Mouse (Mus musculus): Measurements from ENCODE around the gene Zswim3. TPM values are rescaled to one million over a fixed set of nuclear protein-coding genes. Genes with fewer than 3 reads are reported as not detected.
A peak's percentile ranks its signal among the peaks of the same experiment; 100 is the strongest.

Gene Zswim3
- polyA plus RNA-seq, 1 experiment from 2014 or later: 7.5 TPM

- Histone ChIP-seq H3K27ac (peak overlapping the region; percentile 93), H3K4me1 (peaks cover 27% of the 10 kb centered on the region), H3K9ac (peak overlapping the region; percentile 80), H3K9me3 (no peaks in the 10 kb centered on the region), H3K4me3 (peak overlapping the region; percentile 63), H3K4me2 (peak overlapping the region; percentile 72), H3K27me3 (no peaks in the 10 kb centered on the region), H3K36me3 (peaks cover 12% of the 10 kb centered on the region; the same call in 1 of the 2 replicates)
- 6% methylated on average over 7 of the region's 7 CpGs for WGBS
- ATAC-seq (ENCODE audit: insufficient number of reproducible peaks, low FRiP score, low TSS enrichment, low read depth): no peak
These were observed 20.0 kb upstream of the Zswim3 start for GRCm38 (mm10) chr2:164784869-164785420.

DNA sequence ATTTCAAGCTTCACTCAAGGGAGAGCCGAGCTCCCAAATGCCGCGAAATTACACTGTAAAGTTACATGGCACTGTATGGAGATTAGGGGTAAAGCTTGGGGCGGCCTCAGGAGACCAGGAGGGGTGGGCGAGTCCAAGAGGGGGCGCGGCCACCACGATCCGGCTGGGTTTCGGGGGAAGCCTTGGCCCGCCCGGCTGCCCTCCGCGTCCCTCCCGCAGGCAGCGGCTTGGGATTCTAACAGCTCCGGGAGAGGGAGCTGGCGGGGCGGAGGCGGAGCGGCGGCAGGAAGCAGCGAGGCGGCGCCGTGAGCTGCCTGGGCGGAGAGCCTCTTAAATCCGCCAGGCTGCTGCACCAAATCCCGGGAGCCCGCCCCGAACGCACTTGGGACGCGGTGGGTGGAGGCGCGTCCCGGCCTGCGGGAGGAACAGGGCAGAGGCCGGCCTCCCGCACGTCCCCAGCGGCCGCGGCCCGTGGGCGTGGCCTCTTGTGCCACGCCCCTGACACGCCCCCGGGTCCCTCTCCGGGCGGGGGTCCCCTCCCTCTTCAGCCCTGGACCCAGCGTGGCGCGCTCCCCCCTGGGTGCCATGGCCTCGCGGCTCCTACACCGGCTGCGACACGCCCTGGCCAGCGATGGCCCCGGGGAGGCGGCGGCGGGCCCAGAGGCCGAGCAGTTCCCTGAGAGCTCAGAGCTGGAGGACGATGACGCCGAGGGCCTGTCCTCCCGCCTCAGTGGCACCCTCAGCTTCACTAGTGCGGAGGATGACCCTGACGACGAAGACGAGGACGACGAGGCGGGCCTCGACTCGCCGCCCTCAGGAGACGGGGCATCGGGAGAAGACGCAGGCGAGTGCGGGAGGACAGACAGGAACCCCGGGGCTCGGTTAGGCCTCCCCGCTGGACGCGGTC, 19.2 kb upstream of the Zswim3 start, which contains the start of gene Snx21:
Snx21 (plus strand) TSS at position 343 of the 907 bp plus-strand sequence.
- Histone ChIP-seq H3K4me3 (peak within 1 kb of the TSS; percentile 63), H3K4me2 (peak within 1 kb of the TSS; percentile 72), H3K9me3 (no peaks in the 10 kb centered on the region), H3K36me3 (peaks cover 13% of the 10 kb centered on the region; the same call in 1 of the 2 replicates), H3K27me3 (no peaks in the 10 kb centered on the region), H3K27ac (peak within 1 kb of the TSS; percentile 93), H3K4me1 (peaks cover 27% of the 10 kb centered on the region), H3K9ac (peak within 1 kb of the TSS; percentile 80)
- WGBS: under 1% methylated on average over 86 of the region's 89 CpGs
- peak; percentile 87 for ATAC-seq (ENCODE audit: insufficient number of reproducible peaks, low FRiP score, low TSS enrichment, low read depth)

DNA sequence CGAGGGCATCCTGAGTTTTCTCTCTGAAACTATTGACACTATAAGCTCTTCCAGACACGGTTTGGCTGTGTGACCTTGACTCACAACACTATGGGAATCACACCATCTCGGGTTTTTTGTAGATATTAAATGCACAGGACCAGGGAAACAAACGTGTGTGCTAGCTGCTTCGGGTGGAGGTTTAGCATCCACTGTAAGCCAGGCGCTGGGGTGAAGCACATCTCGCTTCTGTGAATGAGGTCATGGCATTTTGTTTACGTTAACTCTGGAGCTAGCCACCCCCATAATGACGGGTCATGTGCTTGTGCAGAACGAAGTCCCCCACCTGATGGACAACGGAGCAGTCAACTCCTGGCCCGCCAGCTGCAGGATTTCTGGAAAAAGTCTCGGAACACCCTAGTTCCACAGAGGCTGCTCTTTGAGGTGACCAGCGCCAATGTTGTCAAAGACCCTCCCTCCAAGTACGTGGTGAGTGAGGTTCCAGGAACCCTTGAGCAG, 18.5 kb upstream of the Zswim3 start:
- WGBS: 7% methylated on average over 15 of the region's 15 CpGs

GRCm38 (mm10) chr2:164787032-164787431, 17.9 kb upstream of the Zswim3 start:
- 87% methylated on average over 3 of the region's 3 CpGs for WGBS
- H3K4me3 ChIP-seq: peak overlapping the region; percentile 63

More for the DNA sequence above, 18.5 kb upstream of the Zswim3 start:
- H3K4me1 ChIP-seq: peaks cover 27% of the 10 kb centered on the region
- H3K9ac ChIP-seq: peak overlapping the region; percentile 80
- no peak for ATAC-seq (ENCODE audit: insufficient number of reproducible peaks, low FRiP score, low TSS enrichment, low read depth)
- H3K36me3 ChIP-seq: peaks cover 18% of the 10 kb centered on the region
- H3K4me2 ChIP-seq: peak overlapping the region; percentile 72
- no peaks in the 10 kb centered on the region for H3K27me3 ChIP-seq
- H3K4me3 ChIP-seq: peak overlapping the region; percentile 63
- peak overlapping the region; percentile 93 for H3K27ac ChIP-seq
- H3K9me3 ChIP-seq: no peaks in the 10 kb centered on the region

DNA sequence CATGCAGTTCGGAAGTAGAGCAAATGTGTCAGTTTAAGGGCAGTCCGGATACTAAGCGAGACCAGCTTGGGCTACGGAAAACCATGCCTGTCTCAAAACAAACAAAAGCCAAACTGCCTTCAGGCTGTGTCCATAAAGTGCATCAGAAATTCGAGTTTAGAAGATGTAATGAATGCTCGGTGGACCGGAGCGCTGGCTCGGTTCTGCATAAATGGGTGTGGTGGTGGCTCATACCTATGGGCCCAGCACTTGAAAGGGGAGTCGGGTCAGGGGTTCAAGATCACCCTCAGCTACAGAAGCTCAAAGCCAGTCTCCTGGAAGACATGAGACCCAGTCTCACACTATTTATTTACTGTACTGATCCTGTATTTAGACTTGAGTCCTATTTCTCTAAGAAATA, 17.1 kb upstream of the Zswim3 start:
- 79% methylated on average over 10 of the region's 10 CpGs for WGBS
- Histone ChIP-seq H3K27ac (no peak overlapping the region), H3K27me3 (no peaks in the 10 kb centered on the region), H3K36me3 (peaks cover 32% of the 10 kb centered on the region), H3K9ac (no peak overlapping the region), H3K4me1 (peaks cover 27% of the 10 kb centered on the region), H3K4me3 (no peak overlapping the region), H3K9me3 (no peaks in the 10 kb centered on the region), H3K4me2 (no peak overlapping the region)
- ATAC-seq (ENCODE audit: insufficient number of reproducible peaks, low FRiP score, low TSS enrichment, low read depth): no peak

More at GRCm38 (mm10) chr2:164787032-164787431, 17.9 kb upstream of the Zswim3 start:
- Histone ChIP-seq H3K4me1 (peaks cover 27% of the 10 kb centered on the region), H3K27me3 (no peaks in the 10 kb centered on the region), H3K27ac (peak overlapping the region; percentile 93), H3K9ac (peak overlapping the region; percentile 80; the same call in 1 of the 2 replicates), H3K36me3 (peaks cover 24% of the 10 kb centered on the region), H3K4me2 (peak overlapping the region; percentile 72), H3K9me3 (no peaks in the 10 kb centered on the region)
- no peak for ATAC-seq (ENCODE audit: insufficient number of reproducible peaks, low FRiP score, low TSS enrichment, low read depth)

GRCm38 (mm10) chr2:164788411-164788810, 16.5 kb upstream of the Zswim3 start:
- Histone ChIP-seq H3K27me3 (no peaks in the 10 kb centered on the region), H3K9me3 (no peaks in the 10 kb centered on the region), H3K4me3 (no peak overlapping the region), H3K9ac (no peak overlapping the region), H3K4me1 (peaks cover 27% of the 10 kb centered on the region), H3K4me2 (no peak overlapping the region), H3K36me3 (peaks cover 38% of the 10 kb centered on the region), H3K27ac (no peak overlapping the region)
- 65% methylated on average over 4 of the region's 4 CpGs for WGBS
- no peak for ATAC-seq (ENCODE audit: insufficient number of reproducible peaks, low FRiP score, low TSS enrichment, low read depth)

- no peaks in the 10 kb centered on the region for H3K27me3 ChIP-seq
- no peak overlapping the region for H3K27ac ChIP-seq
- no peak overlapping the region for H3K4me2 ChIP-seq
- 81% methylated on average over 4 of the region's 4 CpGs for WGBS
- H3K9ac ChIP-seq: no peak overlapping the region
- H3K9me3 ChIP-seq: no peaks in the 10 kb centered on the region
- peaks cover 55% of the 10 kb centered on the region for H3K36me3 ChIP-seq
- no peak for ATAC-seq (ENCODE audit: insufficient number of reproducible peaks, low FRiP score, low TSS enrichment, low read depth)
- no peak overlapping the region for H3K4me3 ChIP-seq
- peaks cover 20% of the 10 kb centered on the region for H3K4me1 ChIP-seq
These were observed 14.4 kb upstream of the Zswim3 start for GRCm38 (mm10) chr2:164790451-164790850.

GRCm38 (mm10) chr2:164791841-164792261, 13.0 kb upstream of the Zswim3 start:
- H3K4me1 ChIP-seq: peaks cover 17% of the 10 kb centered on the region
- H3K9me3 ChIP-seq: no peaks in the 10 kb centered on the region
- ATAC-seq (ENCODE audit: insufficient number of reproducible peaks, low FRiP score, low TSS enrichment, low read depth): no peak
- no peak overlapping the region for H3K27ac ChIP-seq
- peaks cover 69% of the 10 kb centered on the region for H3K36me3 ChIP-seq
- H3K27me3 ChIP-seq: no peaks in the 10 kb centered on the region
- no peak overlapping the region for H3K9ac ChIP-seq
- 86% methylated on average over 18 of the region's 18 CpGs for WGBS
- H3K4me2 ChIP-seq: no peak overlapping the region
- no peak overlapping the region for H3K4me3 ChIP-seq

GRCm38 (mm10) chr2:164792400-164793190, 12.3 kb upstream of the Zswim3 start:
- H3K4me3 ChIP-seq: no peak overlapping the region
- no peak overlapping the region for H3K9ac ChIP-seq
- 88% methylated on average over 12 of the region's 12 CpGs for WGBS
- H3K4me1 ChIP-seq: peaks cover 10% of the 10 kb centered on the region
- H3K4me2 ChIP-seq: no peak overlapping the region
- H3K9me3 ChIP-seq: no peaks in the 10 kb centered on the region
- H3K27me3 ChIP-seq: no peaks in the 10 kb centered on the region
- H3K36me3 ChIP-seq: peaks cover 72% of the 10 kb centered on the region
- no peak overlapping the region for H3K27ac ChIP-seq
- ATAC-seq (ENCODE audit: insufficient number of reproducible peaks, low FRiP score, low TSS enrichment, low read depth): no peak

GRCm38 (mm10) chr2:164793236-164793635, 11.7 kb upstream of the Zswim3 start:
- no peaks in the 10 kb centered on the region for H3K27me3 ChIP-seq
- no peak overlapping the region for H3K4me2 ChIP-seq
- H3K9me3 ChIP-seq: no peaks in the 10 kb centered on the region
- 82% methylated on average over 3 of the region's 3 CpGs for WGBS
- H3K27ac ChIP-seq: no peak overlapping the region; the same call in 1 of the 2 replicates
- H3K36me3 ChIP-seq: peaks cover 72% of the 10 kb centered on the region
- peaks cover 6% of the 10 kb centered on the region for H3K4me1 ChIP-seq
- H3K4me3 ChIP-seq: no peak overlapping the region
- H3K9ac ChIP-seq: no peak overlapping the region
- ATAC-seq (ENCODE audit: insufficient number of reproducible peaks, low FRiP score, low TSS enrichment, low read depth): no peak

DNA sequence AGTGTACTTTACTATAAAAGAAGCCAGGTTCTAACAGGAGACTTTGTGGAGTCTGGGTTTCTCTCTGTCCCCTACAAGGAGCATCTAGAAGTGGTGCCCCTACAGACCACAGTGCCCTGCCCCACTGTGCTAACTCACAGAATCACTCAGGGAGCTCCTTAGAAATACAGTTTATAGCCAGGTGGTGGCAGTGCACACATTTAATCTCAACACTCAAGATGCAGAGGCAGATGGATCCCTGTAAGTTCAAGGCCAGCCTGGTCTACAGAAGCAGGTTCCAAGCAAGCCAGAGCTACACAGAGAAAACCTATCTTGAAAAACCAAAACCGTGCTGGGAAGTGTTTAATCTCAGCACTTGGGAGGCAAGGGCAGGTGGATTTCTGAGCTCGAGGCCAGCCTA, 11.1 kb upstream of the Zswim3 start:
- Histone ChIP-seq H3K27ac (no peak overlapping the region; the same call in 1 of the 2 replicates), H3K4me3 (no peak overlapping the region), H3K36me3 (peaks cover 71% of the 10 kb centered on the region), H3K9ac (no peak overlapping the region), H3K4me2 (no peak overlapping the region), H3K9me3 (no peaks in the 10 kb centered on the region), H3K27me3 (no peaks in the 10 kb centered on the region), H3K4me1 (peaks cover under 1% of the 10 kb centered on the region; the same call in 1 of the 2 replicates)
- no peak for ATAC-seq (ENCODE audit: insufficient number of reproducible peaks, low FRiP score, low TSS enrichment, low read depth)
- WGBS: 88% methylated on average over 2 of the region's 2 CpGs

All from limb, embryonic 15.5 days (tissue).